ENCODE assay signal across 9 mouse cellular contexts in genomic region chr19:43878111-43879092, GRCm38 (mm10).
A peak's percentile ranks its signal among the peaks of the same experiment; 100 is the strongest.
DNase-seq lines count a peak whose midpoint lies in the region; ATAC-seq and TF ChIP-seq lines count a peak whose summit lies in the region.
"Had no signal": no experiment of that assay in that cellular context is flagged by ENCODE, and none has a peak within 500 bp of the region (broad histone marks: within the 10 kb centered on the region; RNA-seq: fewer than 3 reads in every experiment).

No protein-coding gene starts in this region.

- peak overlapping the region; percentile 78 for H3K4me3 ChIP-seq in ES-Bruce4 (ENCODE audit: low read depth, low read length)
- peak overlapping the region; percentile 75 for H3K4me3 ChIP-seq in forebrain, embryonic 15.5 days
- peak overlapping the region; percentile 75 for H3K4me3 ChIP-seq in limb, embryonic 13.5 days
- H3K4me3 ChIP-seq in small intestine, adult 2 months (ENCODE audit: low read depth, low read length): peak overlapping the region; percentile 21

- H3K27ac ChIP-seq in ES-Bruce4 (ENCODE audit: insufficient read depth, low read length): peak overlapping the region; percentile 64; the same call in 1 of the 2 replicates
- peak overlapping the region; percentile 86; the same call in 1 of the 2 replicates for H3K27ac ChIP-seq in forebrain, embryonic 15.5 days (replicated peaks)
- H3K27ac ChIP-seq in limb, embryonic 13.5 days: peak overlapping the region; percentile 97
- H3K27ac ChIP-seq in small intestine, adult 2 months (ENCODE audit: insufficient read depth, low read depth, low read length): no peak overlapping the region

- WGBS in forebrain, embryonic 15.5 days: 4% methylated on average over 17 of the region's 17 CpGs
- 6% methylated on average over 17 of the region's 17 CpGs for WGBS in limb, embryonic 13.5 days
- 29% methylated on average over 17 of the region's 17 CpGs for WGBS in small intestine, adult 2 months

- peak; percentile 25 to 28 for DNase-seq in cerebellum, postnatal 10 days
- no peak for DNase-seq in cerebellum, postnatal 36 days
- DNase-seq in left cerebral cortex, adult 18-20 months (ENCODE audit: low spot score in 2 of 2): no peak
- DNase-seq in urinary bladder, postnatal 25 days (ENCODE audit: low spot score): no peak

- ATAC-seq in forebrain, embryonic 15.5 days (replicated peaks): no peak
- ATAC-seq in limb, embryonic 13.5 days (ENCODE audit: low FRiP score, low read depth): no peak

- H3K27me3 ChIP-seq in ES-Bruce4 (ENCODE audit: control insufficient read depth, insufficient read depth, low read length, poor library complexity, severe bottlenecking): no peaks in the 10 kb centered on the region
- H3K27me3 ChIP-seq in forebrain, embryonic 15.5 days: no peaks in the 10 kb centered on the region
- no peaks in the 10 kb centered on the region for H3K27me3 ChIP-seq in limb, embryonic 13.5 days
- no peaks in the 10 kb centered on the region for H3K27me3 ChIP-seq in small intestine, adult 2 months (ENCODE audit: control insufficient read depth, insufficient read depth, low read length)
- H3K27me3 ChIP-seq: CH12.LX had no signal

- no peak for TF ChIP-seq EP300 in ES-Bruce4 (IDR thresholded peaks at IDR 0.05; ENCODE audit: insufficient read depth, low read depth, low read length)

- peak overlapping the region; percentile 86 for H3K9ac ChIP-seq in ES-Bruce4 (ENCODE audit: low read depth, poor library complexity, severe bottlenecking)
- peak overlapping the region; percentile 80 for H3K9ac ChIP-seq in forebrain, embryonic 15.5 days (replicated peaks)
- H3K9ac ChIP-seq in limb, embryonic 13.5 days: peak overlapping the region; percentile 84

- TF ChIP-seq CTCF in ES-Bruce4 (IDR thresholded peaks at IDR 0.05; ENCODE audit: low read depth, low read length): no peak
- TF ChIP-seq CTCF in small intestine, adult 2 months (IDR thresholded peaks at IDR 0.05; ENCODE audit: extremely low read depth, insufficient read length, insufficient replicate concordance, low read depth, low read length): no peak

- TF ChIP-seq POLR2A in ES-Bruce4 (IDR thresholded peaks at IDR 0.05; ENCODE audit: insufficient read depth, low read length): no peak
- no peak for TF ChIP-seq POLR2A in small intestine, adult 2 months (IDR thresholded peaks at IDR 0.05; ENCODE audit: low read depth, low read length)

- H3K36me3 ChIP-seq in ES-Bruce4 (ENCODE audit: control insufficient read depth, insufficient read depth, low read length, poor library complexity, severe bottlenecking): no peaks in the 10 kb centered on the region
- H3K36me3 ChIP-seq in forebrain, embryonic 15.5 days: no peaks in the 10 kb centered on the region
- peaks cover 20% of the 10 kb centered on the region for H3K36me3 ChIP-seq in limb, embryonic 13.5 days
- peaks cover 12% of the 10 kb centered on the region for H3K36me3 ChIP-seq in small intestine, adult 2 months (ENCODE audit: control insufficient read depth, insufficient read depth, low read length)

- H3K4me2 ChIP-seq in forebrain, embryonic 15.5 days (replicated peaks): peak overlapping the region; percentile 86
- peak overlapping the region; percentile 76 for H3K4me2 ChIP-seq in limb, embryonic 13.5 days (replicated peaks)

- peaks cover 4% of the 10 kb centered on the region for H3K4me1 ChIP-seq in ES-Bruce4 (ENCODE audit: control insufficient read depth, insufficient read depth, low read length)
- H3K4me1 ChIP-seq in forebrain, embryonic 15.5 days: peaks cover 50% of the 10 kb centered on the region
- peaks cover 53% of the 10 kb centered on the region for H3K4me1 ChIP-seq in limb, embryonic 13.5 days
- peaks cover 45% of the 10 kb centered on the region for H3K4me1 ChIP-seq in small intestine, adult 2 months (ENCODE audit: control insufficient read depth, insufficient read depth, insufficient read length, low read length)

- H3K9me3 ChIP-seq in ES-Bruce4 (replicated peaks; ENCODE audit: control insufficient read depth, insufficient read depth, low read length, poor library complexity, severe bottlenecking): no peaks in the 10 kb centered on the region
- no peaks in the 10 kb centered on the region for H3K9me3 ChIP-seq in forebrain, embryonic 15.5 days
- no peaks in the 10 kb centered on the region for H3K9me3 ChIP-seq in limb, embryonic 13.5 days

Comparison
In these comparisons a context has a peak if more than half of its experiments do, and no peak if none do; other contexts are left out.
1. DNase-seq: peak in cerebellum, postnatal 10 days (2 of 2); none in cerebellum, postnatal 36 days (0 of 2), left cerebral cortex, adult 18-20 months (0 of 2) and urinary bladder, postnatal 25 days (single experiment).
2. H3K4me3 ChIP-seq: peak in every context shown above with its lines; median percentile 78 in ES-Bruce4; 75 in forebrain, embryonic 15.5 days; 75 in limb, embryonic 13.5 days; 21 in small intestine, adult 2 months.
3. Peak in every context shown above with its lines, with median percentiles within 50 percentile points of each other: H3K9ac ChIP-seq.